In the genomic region with DNA sequence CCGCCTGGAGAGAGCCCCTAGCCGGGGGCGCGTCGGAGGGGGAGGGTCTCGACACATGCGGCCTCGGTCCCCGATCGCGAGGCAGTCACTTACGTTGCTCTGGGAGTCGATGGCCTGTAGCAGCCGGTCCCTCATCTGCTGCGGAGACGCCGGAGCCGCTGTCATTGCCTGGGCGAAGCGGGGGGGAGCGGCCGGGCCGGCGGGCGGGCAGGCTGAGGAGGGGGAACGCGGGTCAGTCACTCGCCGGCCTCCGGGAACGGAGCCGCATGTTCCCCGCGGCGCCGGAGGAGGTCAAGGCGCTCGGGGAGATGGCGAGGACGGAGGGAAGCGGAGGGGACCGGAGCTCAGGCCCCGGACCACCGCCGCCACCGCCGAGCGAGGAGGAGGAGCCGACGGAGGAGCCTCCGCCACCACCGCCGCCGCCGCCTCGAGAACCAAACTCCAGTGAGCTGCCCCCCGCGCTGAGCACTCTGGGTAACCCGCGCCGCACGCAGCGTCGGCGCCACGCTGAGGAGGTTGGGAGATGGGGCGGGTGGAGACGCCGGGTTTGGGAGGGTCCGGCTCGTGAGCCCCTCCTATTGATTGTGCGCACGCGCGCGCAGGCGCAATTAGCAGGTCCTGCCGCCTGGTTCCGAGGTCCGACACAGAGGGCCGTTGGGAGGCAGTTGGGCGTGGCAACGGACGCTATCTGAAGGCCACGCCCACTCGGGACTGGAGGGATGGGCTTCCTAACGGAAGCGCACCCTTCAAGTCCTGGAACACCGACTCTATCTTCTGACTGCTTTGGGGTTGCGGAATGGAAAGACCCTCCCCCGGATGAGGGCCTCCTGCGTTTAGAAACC, we compare ENCODE assay signal across 7 mouse cellular contexts. TPM values are rescaled to one million over a fixed set of nuclear protein-coding genes. Genes with fewer than 3 reads are reported as not detected.
A peak's percentile ranks its signal among the peaks of the same experiment; 100 is the strongest.
DNase-seq lines count a peak whose midpoint lies in the region; ATAC-seq lines count a peak whose summit lies in the region.

A gene (minus strand): TSS at position 469 of the 842 bp plus-strand sequence.

- peak within 1 kb of the TSS; percentile 94 for H3K27ac ChIP-seq in intestine, embryonic 16.5 days (ENCODE audit: low read length)
- peak within 1 kb of the TSS; percentile 81 for H3K27ac ChIP-seq in midbrain, embryonic 11.5 days (ENCODE audit: low read depth, low read length)

- peak; percentile 99 for DNase-seq in adrenal gland, adult 8-10 months
- DNase-seq in embryo, embryonic 9.5 days (ENCODE audit: extremely low spot score): peak; percentile 97
- peak; percentile 97 to 98 for DNase-seq in gastrocnemius, postnatal 4 days (ENCODE audit: low spot score in 2 of 2)
- peak; percentile 98 to 99 for DNase-seq in left cerebral cortex, postnatal 36 days (ENCODE audit: low spot score in 2 of 2)
- peak; percentile 100 for DNase-seq in midbrain, embryonic 11.5 days (ENCODE audit: low spot score, missing footprints)
- peak; percentile 100 for DNase-seq in skeletal muscle tissue, adult 2 months (ENCODE audit: low read depth, low spot score)

- peak; percentile 97 for ATAC-seq in intestine, embryonic 16.5 days
- ATAC-seq in midbrain, embryonic 11.5 days (ENCODE audit: low FRiP score): peak; percentile 97

- H3K4me1 ChIP-seq in intestine, embryonic 16.5 days (ENCODE audit: control insufficient read depth, insufficient read depth, low read length): peaks cover 12% of the 10 kb centered on the region; the same call in 1 of the 2 replicates
- peaks cover 14% of the 10 kb centered on the region for H3K4me1 ChIP-seq in midbrain, embryonic 11.5 days (ENCODE audit: control insufficient read depth, insufficient read depth, low read length)

- no peaks in the 10 kb centered on the region for H3K9me3 ChIP-seq in intestine, embryonic 16.5 days (ENCODE audit: control insufficient read depth, low read length)
- no peaks in the 10 kb centered on the region for H3K9me3 ChIP-seq in midbrain, embryonic 11.5 days (ENCODE audit: control insufficient read depth, low read length)

- intact Hi-C loops in left cerebral cortex, postnatal 36 days (cut with DNase I): loop anchor here (1.0 kb wide), 2 partner anchors 23 to 56 kb away; a partner anchor contains a TSS

- no peaks in the 10 kb centered on the region for H3K27me3 ChIP-seq in intestine, embryonic 16.5 days (replicated peaks; ENCODE audit: control insufficient read depth, insufficient read depth, low read length)
- no peaks in the 10 kb centered on the region for H3K27me3 ChIP-seq in midbrain, embryonic 11.5 days (ENCODE audit: control insufficient read depth, insufficient read depth, low read length)

- H3K4me3 ChIP-seq in intestine, embryonic 16.5 days (ENCODE audit: low read length): peak within 1 kb of the TSS; percentile 87
- peak within 1 kb of the TSS; percentile 94 for H3K4me3 ChIP-seq in midbrain, embryonic 11.5 days (ENCODE audit: low read depth, low read length)

- H3K4me2 ChIP-seq in intestine, embryonic 16.5 days (ENCODE audit: low read depth, low read length): peak within 1 kb of the TSS; percentile 77
- peak within 1 kb of the TSS; percentile 98 for H3K4me2 ChIP-seq in midbrain, embryonic 11.5 days

- H3K36me3 ChIP-seq in intestine, embryonic 16.5 days (ENCODE audit: control insufficient read depth, insufficient read depth, low read length): no peaks in the 10 kb centered on the region
- H3K36me3 ChIP-seq in midbrain, embryonic 11.5 days (ENCODE audit: control insufficient read depth, insufficient read depth, low read length): no peaks in the 10 kb centered on the region

- H3K9ac ChIP-seq in intestine, embryonic 16.5 days (ENCODE audit: low read depth, low read length): peak within 1 kb of the TSS; percentile 93
- peak within 1 kb of the TSS; percentile 93 for H3K9ac ChIP-seq in midbrain, embryonic 11.5 days (ENCODE audit: low read length)

- WGBS in intestine, embryonic 16.5 days: under 1% methylated on average over 86 of the region's 92 CpGs
- WGBS in midbrain, embryonic 11.5 days: under 1% methylated on average over 66 of the region's 92 CpGs

RNA-seq across cellular contexts. Expression of the gene that starts here (rescaled TPM):
- 1 to 10 TPM; 8.4 to 9.7 (median 9.2) TPM for total RNA-seq in adrenal gland, adult 8-10 months (2022)
- total RNA-seq in gastrocnemius, postnatal 4 days (2021): 1 to 10 TPM; 9.4 to 9.8 TPM
- 13.5 and 14.2 TPM in 2 replicates for polyA plus RNA-seq in intestine, embryonic 16.5 days (2015; fragmentation: Nextera tagmentation; extraction: Ambion mirVana)
- 10 to 100 TPM in 1 of 2 experiments, 1 to 10 TPM in 1; 9.6 to 10.7 TPM for total RNA-seq in left cerebral cortex, postnatal 36 days (2021)
- 11.0 and 13.6 TPM in 2 replicates for polyA plus RNA-seq in midbrain, embryonic 11.5 days (2014; fragmentation: Nextera tagmentation; extraction: Ambion mirVana)

Comparison
In these comparisons a context has a peak if more than half of its experiments do, and no peak if none do; other contexts are left out.
1. Peak in every context shown above with its lines: DNase-seq, ATAC-seq, H3K4me3 ChIP-seq and H3K27ac ChIP-seq.